Mouse (Mus musculus) layer of hippocampus, adult 18-20 months (tissue): ENCODE measurements around the gene Gm49486. TPM values are rescaled to one million over a fixed set of nuclear protein-coding genes. Genes with fewer than 3 reads are reported as not detected.
A peak's percentile ranks its signal among the peaks of the same experiment; 100 is the strongest.
"Not testable (repeated sequence)": the region's sequence is repeated elsewhere in the genome, so short reads cannot be mapped to it uniquely, and the experiment has no call there.

Source experiments
- DNase-seq, 2 experiments: peaks; one replicate each; pipeline ENCODE4 v3.0.0; 2022; ENCODE audit warnings: low spot score in 2 of 2
- total RNA-seq, 2 experiments: library from RNA; stranded (reverse); gene quantifications; 2 replicates each; pipeline ENCODE4 v1.2.3; 2021

Gm49486 gene
- total RNA-seq, 2 experiments from 2014 or later, result 0.28 TPM; not detected in 1

GRCm38 (mm10) chr15:79224685-79225084, 4.5 kb upstream of the Gm49486 start:
- DNase-seq, result peak; percentile 83 to 91

- not testable (repeated sequence) for DNase-seq
These were observed 3.4 kb upstream of the Gm49486 start for GRCm38 (mm10) chr15:79225780-79226179.

GRCm38 (mm10) chr15:79235268-79235667, 6.1 kb downstream of the Gm49486 start:
- no peak for DNase-seq

GRCm38 (mm10) chr15:79238036-79238435, 8.8 kb downstream of the Gm49486 start:
- DNase-seq, result no peak

GRCm38 (mm10) chr15:79242574-79243233, 13.5 kb downstream of the Gm49486 start:
- no peak for DNase-seq

- peak; percentile 96 to 99 for DNase-seq
These were observed 14.2 kb downstream of the Gm49486 start for GRCm38 (mm10) chr15:79243234-79244042.

- DNase-seq, result no peak
These were observed 15.1 kb downstream of the Gm49486 start for GRCm38 (mm10) chr15:79244071-79244893.

GRCm38 (mm10) chr15:79245321-79245720, 16.1 kb downstream of the Gm49486 start:
- no peak for DNase-seq

- no peak for DNase-seq
These were observed 21.0 kb downstream of the Gm49486 start for GRCm38 (mm10) chr15:79250236-79250635.

- DNase-seq, result no peak
These were observed 22.0 kb downstream of the Gm49486 start for GRCm38 (mm10) chr15:79251168-79251567.

GRCm38 (mm10) chr15:79251781-79252491, 22.7 kb downstream of the Gm49486 start:
- peak in 1 of 2 experiments; percentile 38 for DNase-seq

GRCm38 (mm10) chr15:79252580-79252979, 23.4 kb downstream of the Gm49486 start:
- DNase-seq, result no peak

GRCm38 (mm10) chr15:79254661-79255060, 25.5 kb downstream of the Gm49486 start, which contains the start of gene Slc16a8:
Slc16a8 (minus strand) TSS chr15:79254761.
- DNase-seq, result no peak

- DNase-seq, result no peak
These were observed 29.3 kb downstream of the Gm49486 start for GRCm38 (mm10) chr15:79258521-79258920.

- DNase-seq, result peak in 1 of 2 experiments; percentile 29
These were observed 32.0 kb downstream of the Gm49486 start for GRCm38 (mm10) chr15:79261095-79261725.

GRCm38 (mm10) chr15:79261757-79262156, 32.6 kb downstream of the Gm49486 start:
- no peak for DNase-seq

- no peak for DNase-seq
These were observed 33.2 kb downstream of the Gm49486 start for GRCm38 (mm10) chr15:79262375-79262774.

- DNase-seq, result no peak
These were observed 33.7 kb downstream of the Gm49486 start for GRCm38 (mm10) chr15:79262786-79263309.

GRCm38 (mm10) chr15:79263726-79264125, 34.5 kb downstream of the Gm49486 start:
- DNase-seq, result no peak

GRCm38 (mm10) chr15:79265384-79265783, 36.2 kb downstream of the Gm49486 start:
- DNase-seq, result no peak
